Mouse (Mus musculus): ENCODE measurements at regions not wholly inside any gene's neighbourhood (a gene's known extent, or its start where the extent isn't known, plus 50 kb on each side); places are given as distances from the start of the nearest gene placed in this dataset.

GRCm38 (mm10) chr12:98005671-98006469, 253.4 kb downstream of the Galc start:
- ATAC-seq (replicated peaks; ENCODE audit: low FRiP score) (no peak), DNase-seq (ENCODE audit: low spot score) (no peak)
- Histone ChIP-seq H3K36me3 (ENCODE audit: control insufficient read depth, insufficient read depth, low read length) (no peaks in the 10 kb centered on the region), H3K27me3 (replicated peaks; ENCODE audit: control insufficient read depth, insufficient read depth, low read length) (no peaks in the 10 kb centered on the region), H3K4me2 (no peak overlapping the region), H3K4me3 (ENCODE audit: low read depth, low read length) (no peak overlapping the region), H3K4me1 (replicated peaks; ENCODE audit: control insufficient read depth, insufficient read depth, low read length) (no peaks in the 10 kb centered on the region), H3K27ac (ENCODE audit: low read depth, low read length) (no peak overlapping the region), H3K9me3 (ENCODE audit: control insufficient read depth, low read length) (no peaks in the 10 kb centered on the region), H3K9ac (ENCODE audit: low read depth, low read length) (no peak overlapping the region)
- WGBS = 61% methylated on average over 5 of the region's 5 CpGs

GRCm38 (mm10) chr12:98002217-98002616, 257.0 kb downstream of the Galc start:
- H3K4me1 ChIP-seq (replicated peaks; ENCODE audit: control insufficient read depth, insufficient read depth, low read length) = no peaks in the 10 kb centered on the region
- H3K27me3 ChIP-seq (replicated peaks; ENCODE audit: control insufficient read depth, insufficient read depth, low read length) = no peaks in the 10 kb centered on the region
- DNase-seq (ENCODE audit: low spot score) (no peak), ATAC-seq (replicated peaks; ENCODE audit: low FRiP score) (no peak)
- H3K4me3 ChIP-seq (ENCODE audit: low read depth, low read length) = no peak overlapping the region
- no peak overlapping the region for H3K9ac ChIP-seq (ENCODE audit: low read depth, low read length)
- no peak overlapping the region for H3K4me2 ChIP-seq
- WGBS = 88% methylated on average over 5 of the region's 5 CpGs
- no peak overlapping the region for H3K27ac ChIP-seq (ENCODE audit: low read depth, low read length)
- H3K36me3 ChIP-seq (ENCODE audit: control insufficient read depth, insufficient read depth, low read length) = no peaks in the 10 kb centered on the region
- H3K9me3 ChIP-seq (ENCODE audit: control insufficient read depth, low read length) = no peaks in the 10 kb centered on the region

- DNase-seq (ENCODE audit: low spot score) = no peak
- Histone ChIP-seq H3K36me3 (ENCODE audit: control insufficient read depth, insufficient read depth, low read length) (no peaks in the 10 kb centered on the region), H3K9ac (ENCODE audit: low read depth, low read length) (no peak overlapping the region), H3K27ac (ENCODE audit: low read depth, low read length) (no peak overlapping the region), H3K9me3 (ENCODE audit: control insufficient read depth, low read length) (no peaks in the 10 kb centered on the region), H3K27me3 (replicated peaks; ENCODE audit: control insufficient read depth, insufficient read depth, low read length) (no peaks in the 10 kb centered on the region), H3K4me2 (no peak overlapping the region), H3K4me1 (replicated peaks; ENCODE audit: control insufficient read depth, insufficient read depth, low read length) (no peaks in the 10 kb centered on the region), H3K4me3 (ENCODE audit: low read depth, low read length) (no peak overlapping the region)
- no peak for ATAC-seq (replicated peaks; ENCODE audit: low FRiP score)
- 41% methylated on average over 1 of the region's 1 CpGs for WGBS
These were observed 264.4 kb downstream of the Galc start for GRCm38 (mm10) chr12:97994884-97995283.

- DNase-seq (ENCODE audit: low spot score) = no peak
- Histone ChIP-seq H3K36me3 (ENCODE audit: control insufficient read depth, insufficient read depth, low read length) (no peaks in the 10 kb centered on the region), H3K9me3 (ENCODE audit: control insufficient read depth, low read length) (no peaks in the 10 kb centered on the region), H3K9ac (ENCODE audit: low read depth, low read length) (no peak overlapping the region), H3K27me3 (replicated peaks; ENCODE audit: control insufficient read depth, insufficient read depth, low read length) (no peaks in the 10 kb centered on the region), H3K4me1 (replicated peaks; ENCODE audit: control insufficient read depth, insufficient read depth, low read length) (no peaks in the 10 kb centered on the region), H3K4me3 (ENCODE audit: low read depth, low read length) (no peak overlapping the region), H3K27ac (ENCODE audit: low read depth, low read length) (no peak overlapping the region), H3K4me2 (no peak overlapping the region)
- no peak for ATAC-seq (replicated peaks; ENCODE audit: low FRiP score)
- WGBS = 76% methylated on average over 3 of the region's 3 CpGs
These were observed 265.3 kb downstream of the Galc start for GRCm38 (mm10) chr12:97993937-97994336.

- Histone ChIP-seq H3K4me3 (ENCODE audit: low read depth, low read length) (no peak overlapping the region), H3K4me1 (replicated peaks; ENCODE audit: control insufficient read depth, insufficient read depth, low read length) (no peaks in the 10 kb centered on the region), H3K9me3 (ENCODE audit: control insufficient read depth, low read length) (no peaks in the 10 kb centered on the region), H3K27me3 (replicated peaks; ENCODE audit: control insufficient read depth, insufficient read depth, low read length) (no peaks in the 10 kb centered on the region), H3K27ac (ENCODE audit: low read depth, low read length) (no peak overlapping the region), H3K9ac (ENCODE audit: low read depth, low read length) (no peak overlapping the region), H3K4me2 (no peak overlapping the region), H3K36me3 (ENCODE audit: control insufficient read depth, insufficient read depth, low read length) (no peaks in the 10 kb centered on the region)
- DNase-seq (ENCODE audit: low spot score) (no peak), ATAC-seq (replicated peaks; ENCODE audit: low FRiP score) (no peak)
- WGBS = 91% methylated on average over 1 of the region's 1 CpGs
These were observed 275.9 kb downstream of the Galc start for GRCm38 (mm10) chr12:97983390-97983789.

- DNase-seq (ENCODE audit: low spot score) (no peak), ATAC-seq (replicated peaks; ENCODE audit: low FRiP score) (no peak)
- Histone ChIP-seq H3K36me3 (ENCODE audit: control insufficient read depth, insufficient read depth, low read length) (no peaks in the 10 kb centered on the region), H3K4me1 (replicated peaks; ENCODE audit: control insufficient read depth, insufficient read depth, low read length) (no peaks in the 10 kb centered on the region), H3K27ac (ENCODE audit: low read depth, low read length) (no peak overlapping the region), H3K27me3 (replicated peaks; ENCODE audit: control insufficient read depth, insufficient read depth, low read length) (no peaks in the 10 kb centered on the region), H3K4me3 (ENCODE audit: low read depth, low read length) (no peak overlapping the region), H3K4me2 (no peak overlapping the region), H3K9ac (ENCODE audit: low read depth, low read length) (no peak overlapping the region), H3K9me3 (ENCODE audit: control insufficient read depth, low read length) (no peaks in the 10 kb centered on the region)
- WGBS = 68% methylated on average over 3 of the region's 3 CpGs
These were observed 280.6 kb downstream of the Galc start for GRCm38 (mm10) chr12:97978668-97979067.

- DNase-seq (ENCODE audit: low spot score) (no peak), ATAC-seq (replicated peaks; ENCODE audit: low FRiP score) (no peak)
- Histone ChIP-seq H3K4me2 (no peak overlapping the region), H3K4me3 (ENCODE audit: low read depth, low read length) (no peak overlapping the region), H3K27me3 (replicated peaks; ENCODE audit: control insufficient read depth, insufficient read depth, low read length) (no peaks in the 10 kb centered on the region), H3K36me3 (ENCODE audit: control insufficient read depth, insufficient read depth, low read length) (no peaks in the 10 kb centered on the region), H3K27ac (ENCODE audit: low read depth, low read length) (no peak overlapping the region), H3K9ac (ENCODE audit: low read depth, low read length) (no peak overlapping the region), H3K4me1 (replicated peaks; ENCODE audit: control insufficient read depth, insufficient read depth, low read length) (no peaks in the 10 kb centered on the region), H3K9me3 (ENCODE audit: control insufficient read depth, low read length) (no peaks in the 10 kb centered on the region)
- WGBS = 87% methylated on average over 8 of the region's 8 CpGs
These were observed 281.0 kb downstream of the Galc start for GRCm38 (mm10) chr12:97978178-97978651.

- Histone ChIP-seq H3K9ac (ENCODE audit: low read depth, low read length) (no peak overlapping the region), H3K27me3 (replicated peaks; ENCODE audit: control insufficient read depth, insufficient read depth, low read length) (no peaks in the 10 kb centered on the region), H3K4me1 (replicated peaks; ENCODE audit: control insufficient read depth, insufficient read depth, low read length) (no peaks in the 10 kb centered on the region), H3K4me3 (ENCODE audit: low read depth, low read length) (no peak overlapping the region), H3K9me3 (ENCODE audit: control insufficient read depth, low read length) (no peaks in the 10 kb centered on the region), H3K27ac (ENCODE audit: low read depth, low read length) (no peak overlapping the region), H3K36me3 (ENCODE audit: control insufficient read depth, insufficient read depth, low read length) (no peaks in the 10 kb centered on the region), H3K4me2 (no peak overlapping the region)
- DNase-seq (ENCODE audit: low spot score) = no peak
- WGBS = 69% methylated on average over 3 of the region's 3 CpGs
- no peak for ATAC-seq (replicated peaks; ENCODE audit: low FRiP score)
These were observed 281.6 kb downstream of the Galc start for GRCm38 (mm10) chr12:97977633-97978032.

GRCm38 (mm10) chr12:97973909-97974510, 285.2 kb downstream of the Galc start:
- Histone ChIP-seq H3K4me2 (no peak overlapping the region), H3K27ac (ENCODE audit: low read depth, low read length) (no peak overlapping the region), H3K27me3 (replicated peaks; ENCODE audit: control insufficient read depth, insufficient read depth, low read length) (no peaks in the 10 kb centered on the region), H3K4me1 (replicated peaks; ENCODE audit: control insufficient read depth, insufficient read depth, low read length) (no peaks in the 10 kb centered on the region), H3K9me3 (ENCODE audit: control insufficient read depth, low read length) (no peaks in the 10 kb centered on the region), H3K4me3 (ENCODE audit: low read depth, low read length) (no peak overlapping the region), H3K36me3 (ENCODE audit: control insufficient read depth, insufficient read depth, low read length) (no peaks in the 10 kb centered on the region), H3K9ac (ENCODE audit: low read depth, low read length) (no peak overlapping the region)
- ATAC-seq (replicated peaks; ENCODE audit: low FRiP score) = no peak
- no peak for DNase-seq (ENCODE audit: low spot score)
- 62% methylated on average over 10 of the region's 10 CpGs for WGBS

Measured in liver, embryonic 11.5 days (tissue).